Mouse (Mus musculus): ENCODE data around the gene Gm28891. TPM values are rescaled to one million over a fixed set of nuclear protein-coding genes. Genes with fewer than 3 reads are reported as not detected.
"Not testable (repeated sequence)": the region's sequence is repeated elsewhere in the genome, so short reads cannot be mapped to it uniquely, and the experiment has no call there.

Gm28891 gene
- not detected in 2 replicates for polyA plus RNA-seq (2012; rRNA removed)

DNA sequence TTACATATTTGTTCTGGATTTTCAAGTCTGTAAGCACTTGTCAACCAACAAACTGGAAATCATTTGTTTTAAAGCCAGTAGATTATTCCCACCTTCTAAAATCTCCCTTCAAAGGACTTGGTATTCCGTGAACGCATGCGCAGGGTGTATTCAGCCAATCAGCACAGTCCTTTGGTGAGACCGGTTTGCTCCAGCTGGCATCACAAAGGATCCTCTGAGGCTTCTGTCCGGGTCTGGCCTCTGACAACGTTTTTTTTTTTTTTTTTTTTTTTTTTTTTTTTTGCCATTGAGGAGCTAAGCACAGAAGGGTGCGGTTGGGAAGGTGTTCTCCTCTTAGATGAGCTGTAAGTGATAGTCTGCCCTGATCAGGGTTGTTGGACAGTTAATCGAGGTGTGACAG is at the start of gene Gm28891:
Gm28891 (plus strand) TSS at position 301 of the 400 bp plus-strand sequence.
- not testable (repeated sequence) for H3K27me3 ChIP-seq (ENCODE audit: control insufficient read depth, insufficient read depth, low read length); DNase-seq; H3K36me3 ChIP-seq (ENCODE audit: control insufficient read depth, insufficient read depth, low read length); H3K4me1 ChIP-seq (replicated peaks; ENCODE audit: control insufficient read depth, insufficient read depth, low read length); H3K27ac ChIP-seq (ENCODE audit: control insufficient read depth, insufficient read depth, low read length); H3K4me3 ChIP-seq (ENCODE audit: control insufficient read depth, insufficient read depth, low read length)
- 97% methylated on average over 3 of the region's 8 CpGs for WGBS

All from thymus, adult 2 months (tissue).